ENCODE assay signal across 17 mouse cellular contexts in genomic region chr9:101875306-101875705, GRCm38 (mm10).
"Had no signal": no experiment of that assay in that cellular context is flagged by ENCODE, and none has a peak within 500 bp of the region (broad histone marks: within the 10 kb centered on the region; RNA-seq: fewer than 3 reads in every experiment).

No protein-coding gene starts in this region.

- DNase-seq: left cerebral cortex, postnatal 4 days; liver; liver, embryonic 13.5 days; liver, postnatal 0 days; lung, adult 18-20 months; lung, adult 2 months; lung, embryonic 14.5 days; lung, postnatal 10 days; lung, postnatal 14 days; lung, postnatal 36 days; lung, postnatal 4 days; midbrain, embryonic 14.5 days had no signal

- ATAC-seq: liver, embryonic 12.5 days; liver, postnatal 0 days; lung, postnatal 0 days; midbrain, embryonic 13.5 days; midbrain, embryonic 15.5 days; midbrain, embryonic 16.5 days had no signal
